Mouse (Mus musculus) hindbrain, embryonic 10.5 days (tissue): ENCODE results near the gene Bckdha. TPM values are rescaled to one million over a fixed set of nuclear protein-coding genes. Genes with fewer than 3 reads are reported as not detected.

Experiments
- DNase-seq: peaks from one replicate; pipeline ENCODE4 v3.0.0-alpha.2; 2017; ENCODE audit warnings: low spot score
- H3K27ac ChIP-seq: fragments of 300-500 bp; sonication (generic); 2 replicates; pipeline ENCODE4 v1.5.1; 2016; ENCODE audit warnings: mild to moderate bottlenecking, moderate library complexity
- H3K27me3 ChIP-seq: fragments of 300-500 bp; sonication (generic); 2 replicates; pipeline ENCODE4 v1.6.1; 2016; ENCODE audit warnings: mild to moderate bottlenecking; ENCODE audit not compliant: poor library complexity, insufficient read depth, severe bottlenecking
- H3K36me3 ChIP-seq: fragments of 300-500 bp; sonication (generic); 2 replicates; pipeline ENCODE4 v1.6.1; 2016; ENCODE audit warnings: mild to moderate bottlenecking, moderate library complexity
- H3K4me1 ChIP-seq: fragments of 300-500 bp; sonication (generic); replicated peaks from 2 replicates; pipeline ENCODE4 v1.6.1; 2016; ENCODE audit warnings: mild to moderate bottlenecking
- H3K4me3 ChIP-seq: fragments of 300-500 bp; sonication (generic); 2 replicates; pipeline ENCODE4 v1.5.1; 2016; ENCODE audit warnings: mild to moderate bottlenecking, moderate library complexity
- H3K9me3 ChIP-seq: fragments of 300-500 bp; sonication (generic); 2 replicates; pipeline ENCODE4 v1.6.1; 2016; ENCODE audit warnings: mild to moderate bottlenecking, moderate library complexity
- WGBS: fragments of 180-500 bp; shearing (Covaris S2); methylation state at CpG from one replicate; pipeline ENCODE4 v1.1.7; 2016; 5-methylcytosine and 5-hydroxymethylcytosine counted together
- polyA plus RNA-seq: library from polyadenylated mRNA; unstranded; fragments of >200 nt; fragmentation: Nextera tagmentation; extraction: Ambion mirVana; gene quantifications from 2 replicates; pipeline ENCODE4 v1.2.1, GENCODE M21; 2016

The Bckdha gene
- polyA plus RNA-seq, 1 experiment from 2014 or later, result 49.4 TPM

DNA sequence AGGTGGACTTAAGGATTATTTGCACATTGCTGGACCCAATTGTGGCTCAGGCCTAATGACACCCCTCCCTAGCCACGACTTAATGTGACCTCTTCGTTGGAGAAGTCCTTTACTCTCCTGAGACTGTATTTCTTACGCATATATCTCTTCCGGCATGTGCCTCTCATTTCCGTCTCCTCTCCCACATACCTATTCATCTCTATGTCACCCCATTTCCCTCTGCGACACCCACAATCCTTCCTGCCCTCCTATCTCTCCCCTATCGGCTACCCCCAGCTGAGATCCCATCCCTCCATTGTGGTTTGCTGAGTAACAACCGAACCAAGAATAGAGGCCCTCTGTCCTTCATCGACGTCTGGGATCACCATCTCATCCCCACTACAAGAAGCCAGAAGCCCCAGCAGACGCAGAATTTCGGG, 30.8 kb upstream of the Bckdha start:
- H3K36me3 ChIP-seq, result peaks cover 6% of the 10 kb centered on the region; the same call in 1 of the 2 replicates
- 13% methylated on average over 12 of the region's 12 CpGs for WGBS
- peaks cover 3% of the 10 kb centered on the region; the same call in 1 of the 2 replicates for H3K9me3 ChIP-seq
- H3K27ac ChIP-seq, result no peak overlapping the region
- no peak for DNase-seq
- H3K27me3 ChIP-seq, result peaks cover 75% of the 10 kb centered on the region
- H3K4me1 ChIP-seq, result peaks cover 50% of the 10 kb centered on the region
- peak overlapping the region; percentile 66 for H3K4me3 ChIP-seq

DNA sequence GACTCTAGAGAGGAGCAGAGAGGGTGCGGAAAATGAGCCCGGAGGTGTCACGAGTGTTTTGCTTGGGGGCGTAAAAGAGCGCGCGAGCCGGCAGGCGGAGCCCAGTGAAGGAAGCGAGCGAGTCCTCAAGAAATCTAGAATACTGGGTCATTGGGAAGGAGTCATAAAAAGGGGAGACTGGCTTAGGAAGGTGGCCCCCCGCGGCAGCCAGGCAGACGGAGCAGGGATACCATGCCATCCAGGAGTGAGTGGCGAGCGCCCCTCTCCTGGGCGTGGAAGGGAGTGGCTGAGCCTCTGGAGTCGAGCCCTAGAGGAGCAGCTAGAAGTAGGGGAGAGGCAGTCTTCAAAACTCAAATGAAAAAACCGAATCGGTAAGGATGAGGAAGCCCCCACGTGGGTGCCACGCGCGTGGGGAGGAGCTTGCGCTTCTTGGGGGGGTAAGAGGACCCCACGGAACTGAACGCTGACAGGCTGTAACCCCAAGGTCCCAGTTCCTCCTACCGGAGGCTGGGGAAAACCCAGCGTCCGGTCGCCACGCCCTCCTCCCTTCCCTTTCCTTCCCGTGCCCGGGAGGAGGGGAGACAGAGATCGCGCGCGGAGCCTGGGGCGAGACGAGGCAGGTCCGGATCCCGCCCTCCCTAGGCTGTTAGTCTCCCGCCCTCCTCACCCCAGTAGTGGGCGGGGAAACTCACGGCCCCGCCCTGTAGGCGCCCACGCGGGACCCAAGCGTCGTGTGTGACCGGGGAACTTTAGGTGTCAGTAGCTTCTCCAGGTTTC, 30.2 kb upstream of the Bckdha start:
- H3K27ac ChIP-seq, result peak overlapping the region; percentile 53
- peak overlapping the region; percentile 66 for H3K4me3 ChIP-seq
- H3K9me3 ChIP-seq, result peaks cover 3% of the 10 kb centered on the region; the same call in 1 of the 2 replicates
- H3K27me3 ChIP-seq, result peaks cover 77% of the 10 kb centered on the region
- 1% methylated on average over 52 of the region's 52 CpGs for WGBS
- H3K36me3 ChIP-seq, result peaks cover 8% of the 10 kb centered on the region; the same call in 1 of the 2 replicates
- peaks cover 48% of the 10 kb centered on the region for H3K4me1 ChIP-seq
- no peak for DNase-seq

DNA sequence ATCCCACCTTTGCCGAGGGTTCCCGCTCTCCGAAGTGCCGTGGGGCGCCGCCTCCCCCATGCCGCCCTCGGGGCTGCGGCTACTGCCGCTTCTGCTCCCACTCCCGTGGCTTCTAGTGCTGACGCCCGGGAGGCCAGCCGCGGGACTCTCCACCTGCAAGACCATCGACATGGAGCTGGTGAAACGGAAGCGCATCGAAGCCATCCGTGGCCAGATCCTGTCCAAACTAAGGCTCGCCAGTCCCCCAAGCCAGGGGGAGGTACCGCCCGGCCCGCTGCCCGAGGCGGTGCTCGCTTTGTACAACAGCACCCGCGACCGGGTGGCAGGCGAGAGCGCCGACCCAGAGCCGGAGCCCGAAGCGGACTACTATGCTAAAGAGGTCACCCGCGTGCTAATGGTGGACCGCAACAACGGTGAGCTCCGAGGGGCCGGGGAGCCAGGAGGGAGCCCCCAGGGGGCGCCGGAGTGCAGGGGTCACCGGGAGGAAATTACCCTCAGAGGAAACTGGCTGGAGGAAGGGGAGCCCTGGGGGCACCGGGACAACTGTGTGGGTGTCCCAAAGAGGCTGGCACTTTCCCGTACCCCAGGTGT, 29.1 kb upstream of the Bckdha start:
- under 1% methylated on average over 47 of the region's 47 CpGs for WGBS
- peaks cover 77% of the 10 kb centered on the region for H3K27me3 ChIP-seq
- peak overlapping the region; percentile 83; the same call in 1 of the 2 replicates for H3K27ac ChIP-seq
- peaks cover 52% of the 10 kb centered on the region for H3K4me1 ChIP-seq
- H3K9me3 ChIP-seq, result peaks cover 3% of the 10 kb centered on the region; the same call in 1 of the 2 replicates
- peaks cover 18% of the 10 kb centered on the region for H3K36me3 ChIP-seq
- H3K4me3 ChIP-seq, result peak overlapping the region; percentile 66
- DNase-seq, result no peak

DNA sequence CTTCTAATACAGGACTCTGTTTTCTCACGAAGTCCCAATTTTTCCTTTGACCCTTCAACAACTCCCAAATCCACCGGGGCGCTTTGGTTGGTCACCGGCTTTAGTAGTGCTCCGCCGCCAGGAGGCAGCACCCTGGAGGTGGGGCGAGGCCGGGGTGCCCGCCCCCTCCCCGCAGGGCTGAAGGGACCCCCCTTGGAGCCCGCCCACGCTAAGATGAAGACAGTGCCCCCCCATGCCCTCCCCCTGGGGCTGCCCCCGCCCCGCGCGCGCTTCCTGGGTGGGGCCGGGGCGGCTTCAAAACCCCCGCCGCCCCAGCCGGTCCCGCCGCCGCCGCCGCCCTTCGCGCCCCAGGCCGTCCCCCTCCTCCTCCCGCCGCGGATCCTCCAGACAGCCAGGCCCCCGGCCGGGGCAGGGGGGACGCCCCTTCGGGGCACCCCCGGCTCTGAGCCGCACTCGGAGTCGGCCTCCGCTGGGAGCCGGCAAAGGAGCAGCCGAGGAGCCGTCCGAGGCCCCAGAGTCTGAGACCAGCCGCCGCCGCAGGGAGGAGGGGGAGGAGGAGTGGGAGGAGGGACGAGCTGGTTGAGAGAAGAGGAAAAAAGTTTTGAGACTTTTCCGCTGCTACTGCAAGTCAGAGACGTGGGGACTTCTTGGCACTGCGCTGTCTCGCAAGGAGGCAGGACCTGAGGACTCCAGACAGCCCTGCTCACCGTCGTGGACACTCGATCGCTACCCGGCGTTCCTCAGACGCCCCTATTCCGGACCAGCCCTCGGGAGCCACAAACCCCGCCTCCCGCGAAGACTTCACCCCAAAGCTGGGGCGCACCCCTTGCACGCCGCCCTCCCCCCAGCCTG, 28.1 kb upstream of the Bckdha start, which contains the start of gene Tgfb1:
Tgfb1 (plus strand) TSS at position 323 of the 852 bp plus-strand sequence.
- peak; percentile 74 for DNase-seq
- Histone ChIP-seq H3K27me3 (peaks cover 75% of the 10 kb centered on the region), H3K36me3 (peaks cover 22% of the 10 kb centered on the region), H3K27ac (peak within 1 kb of the TSS; percentile 83), H3K4me1 (peaks cover 52% of the 10 kb centered on the region), H3K9me3 (no peaks in the 10 kb centered on the region), H3K4me3 (peak within 1 kb of the TSS; percentile 66)
- under 1% methylated on average over 69 of the region's 69 CpGs for WGBS

DNA sequence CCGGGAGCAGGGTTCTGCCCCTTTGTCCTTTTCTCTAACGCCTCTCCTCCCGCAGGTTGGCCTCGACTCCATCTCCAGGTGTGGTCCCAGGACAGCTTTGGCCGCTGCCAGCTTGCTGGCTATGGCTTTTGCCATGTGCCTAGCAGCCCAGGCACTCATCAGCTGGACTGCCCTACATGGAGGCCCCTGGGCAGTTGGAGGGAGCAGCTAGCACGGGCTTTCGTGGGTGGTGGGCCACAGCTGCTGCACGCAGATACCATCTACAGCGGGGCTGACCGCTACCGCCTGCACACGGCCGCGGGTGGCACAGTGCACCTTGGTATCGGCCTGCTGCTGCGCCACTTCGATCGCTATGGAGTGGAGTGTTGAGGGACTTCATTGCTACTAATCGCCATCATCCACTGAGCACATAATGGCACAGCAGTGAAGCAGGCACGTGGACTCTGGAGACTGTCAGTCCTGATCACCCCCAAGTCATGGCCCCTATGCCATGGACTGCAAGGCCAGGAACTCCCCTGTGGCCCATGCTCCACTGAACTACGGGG, 27.2 kb upstream of the Bckdha start:
- Histone ChIP-seq H3K9me3 (no peaks in the 10 kb centered on the region), H3K27me3 (peaks cover 66% of the 10 kb centered on the region), H3K27ac (no peak overlapping the region), H3K36me3 (peaks cover 22% of the 10 kb centered on the region), H3K4me3 (peak overlapping the region; percentile 66; the same call in 1 of the 2 replicates), H3K4me1 (peaks cover 60% of the 10 kb centered on the region)
- no peak for DNase-seq
- WGBS, result 73% methylated on average over 21 of the region's 21 CpGs

DNA sequence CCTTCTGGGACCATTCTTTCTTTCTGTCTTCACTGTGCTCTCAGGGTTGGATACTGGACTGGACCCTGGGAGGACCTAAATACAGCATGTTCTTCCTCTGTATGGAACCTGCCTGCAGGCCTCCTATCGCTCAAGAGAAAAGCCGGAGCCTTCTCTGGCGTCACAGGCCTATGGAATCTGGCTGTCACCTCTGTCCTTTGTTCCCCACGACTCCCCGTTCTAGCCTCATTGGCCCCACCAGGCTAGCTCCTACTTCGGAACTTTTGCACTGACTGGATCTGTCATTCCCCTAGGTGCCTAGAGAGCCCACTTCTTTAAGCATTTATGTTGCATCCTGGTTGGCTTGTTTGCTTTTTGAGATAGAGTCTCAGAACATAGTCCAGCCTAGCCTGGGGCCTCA, 25.9 kb upstream of the Bckdha start:
- no peaks in the 10 kb centered on the region for H3K9me3 ChIP-seq
- no peak overlapping the region for H3K27ac ChIP-seq
- no peak overlapping the region for H3K4me3 ChIP-seq
- 87% methylated on average over 6 of the region's 6 CpGs for WGBS
- H3K4me1 ChIP-seq, result peaks cover 69% of the 10 kb centered on the region
- H3K27me3 ChIP-seq, result peaks cover 54% of the 10 kb centered on the region
- DNase-seq, result no peak
- peaks cover 22% of the 10 kb centered on the region for H3K36me3 ChIP-seq

DNA sequence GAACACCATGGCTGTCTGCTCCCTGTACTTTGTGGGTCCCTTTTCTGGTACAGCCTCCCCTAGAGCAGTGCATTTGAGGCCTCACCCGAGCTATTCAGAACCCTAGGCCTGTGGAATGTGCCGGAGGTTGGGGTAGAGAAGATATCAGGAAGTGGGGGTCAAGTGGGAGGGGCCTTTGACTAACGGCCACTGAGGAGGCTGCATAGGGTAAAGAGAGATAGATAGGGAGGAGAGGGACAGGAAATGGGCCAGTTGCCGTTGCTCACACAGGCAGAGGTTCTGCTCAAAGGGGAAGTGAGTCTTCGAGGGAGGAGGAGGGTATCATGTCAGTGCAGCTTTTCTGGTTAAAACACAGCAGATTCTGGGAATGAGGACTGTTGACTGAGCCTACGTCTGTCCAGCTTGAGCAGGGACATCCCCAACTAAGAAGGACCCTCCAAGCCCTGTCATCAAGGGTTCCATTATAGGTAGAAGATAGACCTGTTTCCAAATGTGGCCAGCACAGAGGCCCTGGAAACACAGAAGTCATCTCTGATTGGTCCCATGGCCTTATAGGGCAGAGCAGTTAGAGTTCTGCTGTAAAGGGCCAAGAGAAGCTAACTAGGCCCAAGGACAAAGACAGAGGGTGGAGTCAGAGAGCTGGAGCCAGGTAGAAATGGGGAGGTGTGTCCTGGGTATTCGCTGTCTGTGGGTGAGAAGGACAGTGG, 24.8 kb upstream of the Bckdha start:
- H3K27ac ChIP-seq, result no peak overlapping the region
- peaks cover 22% of the 10 kb centered on the region for H3K36me3 ChIP-seq
- WGBS, result 67% methylated on average over 7 of the region's 7 CpGs
- H3K9me3 ChIP-seq, result no peaks in the 10 kb centered on the region
- H3K27me3 ChIP-seq, result peaks cover 54% of the 10 kb centered on the region
- H3K4me1 ChIP-seq, result peaks cover 59% of the 10 kb centered on the region
- no peak for DNase-seq
- no peak overlapping the region for H3K4me3 ChIP-seq

DNA sequence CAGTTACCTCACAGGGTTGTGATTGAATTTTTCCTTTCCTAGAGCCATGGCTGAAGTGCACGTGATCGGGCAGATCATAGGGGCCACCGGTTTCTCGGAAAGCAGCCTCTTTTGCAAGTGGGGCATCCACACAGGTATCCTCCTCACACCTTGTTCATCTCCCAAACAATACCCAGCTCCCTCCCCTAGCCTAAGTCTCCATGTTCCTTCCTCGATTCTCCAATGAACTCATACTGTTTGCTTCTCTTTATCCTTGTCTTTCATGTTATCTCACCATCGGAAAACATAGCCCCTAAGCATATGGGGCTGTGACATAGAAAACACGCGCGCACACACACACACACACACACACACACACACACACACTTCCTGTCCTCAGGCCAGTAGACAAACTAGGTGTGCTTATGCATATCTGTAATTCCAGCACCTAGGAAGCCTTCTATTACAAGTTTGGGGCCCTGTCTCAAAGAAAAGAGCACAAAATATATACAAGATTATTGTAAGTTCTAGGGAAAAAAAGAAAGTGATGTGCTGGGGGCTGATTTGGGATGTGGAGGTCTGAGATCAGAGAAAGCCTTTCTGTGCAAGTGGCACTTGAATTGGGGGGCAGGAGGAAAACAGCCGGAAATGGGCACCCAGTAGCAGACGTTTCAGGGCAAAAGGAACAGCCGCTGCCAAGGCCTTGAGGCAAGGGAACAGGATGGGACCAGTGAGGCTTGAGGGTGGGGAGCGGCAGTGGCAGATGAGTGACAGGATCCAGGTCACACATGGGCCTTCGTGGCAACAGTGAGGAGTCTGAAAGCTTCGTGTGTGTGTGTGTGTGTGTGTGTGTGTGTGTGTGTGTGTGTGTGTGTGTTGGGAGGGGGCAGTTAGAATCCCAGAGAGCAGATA, 22.8 kb upstream of the Bckdha start:
- H3K27me3 ChIP-seq, result peaks cover 47% of the 10 kb centered on the region
- H3K4me3 ChIP-seq, result peak overlapping the region; percentile 67
- 65% methylated on average over 15 of the region's 15 CpGs for WGBS
- no peaks in the 10 kb centered on the region for H3K9me3 ChIP-seq
- peaks cover 38% of the 10 kb centered on the region for H3K4me1 ChIP-seq
- no peak overlapping the region for H3K27ac ChIP-seq
- peaks cover 22% of the 10 kb centered on the region for H3K36me3 ChIP-seq
- DNase-seq, result no peak

DNA sequence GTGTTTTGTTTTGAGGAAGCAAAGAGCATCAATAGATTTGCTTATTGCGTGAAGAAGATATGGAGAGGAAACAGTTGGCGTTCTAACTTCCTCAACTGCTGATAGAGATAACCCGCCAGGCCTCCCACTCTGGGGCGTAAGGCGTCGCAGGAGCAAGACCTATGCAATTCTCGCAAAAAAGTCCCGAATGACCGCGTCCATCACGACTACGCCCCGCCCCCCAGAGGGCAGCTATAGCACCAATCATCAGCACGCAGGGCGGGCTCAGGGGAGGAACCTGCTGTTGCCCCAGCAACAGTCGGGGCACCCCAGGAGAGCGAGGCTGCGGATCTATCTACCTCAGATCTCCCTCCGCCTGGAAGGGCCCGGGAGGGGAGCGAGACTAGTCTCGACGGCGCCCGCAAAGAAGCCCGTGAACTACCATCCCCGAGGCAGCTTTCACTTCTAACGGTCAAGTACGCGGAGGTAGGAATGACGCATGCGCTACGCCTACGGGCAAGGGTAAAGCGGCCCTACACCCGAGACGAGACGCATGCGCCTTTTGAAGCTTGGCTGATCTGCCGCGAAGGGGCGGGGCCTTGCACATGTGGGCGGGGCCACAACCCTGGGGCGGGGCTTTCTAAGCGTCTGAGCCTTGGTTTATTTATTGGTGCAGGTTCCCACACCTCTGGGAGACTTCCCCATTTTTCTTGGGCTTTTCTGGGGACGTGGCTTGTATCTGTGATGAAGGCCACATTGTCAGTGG, 21.9 kb upstream of the Bckdha start, which contains the start of gene B9d2:
B9d2 (plus strand) TSS at position 267 of the 745 bp plus-strand sequence.
- Histone ChIP-seq H3K27ac (peak within 1 kb of the TSS; percentile 96), H3K36me3 (peaks cover 17% of the 10 kb centered on the region; the same call in 1 of the 2 replicates), H3K27me3 (peaks cover 47% of the 10 kb centered on the region), H3K4me1 (peaks cover 29% of the 10 kb centered on the region), H3K4me3 (peak within 1 kb of the TSS; percentile 67), H3K9me3 (no peaks in the 10 kb centered on the region)
- under 1% methylated on average over 46 of the region's 46 CpGs for WGBS
- peak; percentile 95 for DNase-seq

DNA sequence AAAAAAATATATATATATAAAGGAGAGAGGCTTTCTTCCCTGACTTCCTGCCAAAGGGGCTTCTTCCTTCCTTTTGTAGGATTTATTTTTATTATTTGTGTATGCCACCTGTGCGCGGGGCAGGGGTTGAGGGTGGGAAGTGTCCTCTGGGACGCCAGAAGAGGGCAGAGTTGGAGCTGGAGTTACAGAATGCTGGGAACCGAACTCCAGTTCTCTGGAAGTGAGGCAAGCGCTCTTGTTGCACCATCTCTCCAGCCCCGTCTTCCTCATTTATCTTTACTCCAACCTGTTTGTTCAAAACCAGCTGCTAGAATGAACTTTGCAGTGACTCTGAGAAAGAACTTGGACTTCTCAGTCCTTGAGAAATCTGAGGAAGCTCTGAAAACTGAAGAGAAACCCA, 21.2 kb upstream of the Bckdha start:
- DNase-seq, result no peak
- H3K27ac ChIP-seq, result peak overlapping the region; percentile 96
- WGBS, result 12% methylated on average over 6 of the region's 6 CpGs

More for the DNA sequence above, 21.2 kb upstream of the Bckdha start:
- Histone ChIP-seq H3K4me1 (peaks cover 27% of the 10 kb centered on the region), H3K36me3 (peaks cover 16% of the 10 kb centered on the region; the same call in 1 of the 2 replicates), H3K9me3 (no peaks in the 10 kb centered on the region), H3K27me3 (peaks cover 47% of the 10 kb centered on the region), H3K4me3 (peak overlapping the region; percentile 67)
